Mouse (Mus musculus) heart, adult 2 months (tissue): Measurements from ENCODE around the gene Zfand6. TPM values are rescaled to one million over a fixed set of nuclear protein-coding genes. Genes with fewer than 3 reads are reported as not detected.

Experiments
- DNase-seq, 2 experiments: peaks; one replicate each; pipeline ENCODE4 v3.0.0; 2021
- H3K27ac ChIP-seq: fragments of 200-600 bp; 2 replicates; pipeline ENCODE4 v1.8.1; 2022
- H3K27me3 ChIP-seq: fragments of 200-500 bp; 2 replicates; pipeline ENCODE4 v1.6.1; 2012; ENCODE audit warnings: mild to moderate bottlenecking, low read length, inconsistent platforms, mixed read lengths; ENCODE audit not compliant: control insufficient read depth, insufficient read depth
- H3K36me3 ChIP-seq: fragments of 200-500 bp; 2 replicates; pipeline ENCODE4 v1.6.1; 2012; ENCODE audit warnings: low read length, inconsistent platforms; ENCODE audit not compliant: control insufficient read depth, insufficient read depth
- H3K4me1 ChIP-seq: fragments of 200-500 bp; 2 replicates; pipeline ENCODE4 v1.6.1; 2011; ENCODE audit warnings: low read length; ENCODE audit not compliant: control insufficient read depth, insufficient read depth
- H3K4me3 ChIP-seq: fragments of 200-600 bp; 2 replicates; pipeline ENCODE4 v1.8.1; 2022
- H3K79me2 ChIP-seq: fragments of 200-500 bp; replicated peaks from 2 replicates; pipeline ENCODE4 v1.6.1; 2012; ENCODE audit warnings: mild to moderate bottlenecking, inconsistent platforms, low read length, moderate library complexity, mixed read lengths; ENCODE audit not compliant: control insufficient read depth, insufficient read depth
- H3K9ac ChIP-seq: fragments of 200-500 bp; 2 replicates; pipeline ENCODE4 v1.6.1; 2012; ENCODE audit warnings: low read depth, mild to moderate bottlenecking, control low read depth, inconsistent platforms, low read length, mixed read lengths
- CTCF ChIP-seq: fragments of 200-600 bp; IDR thresholded peaks from 2 replicates; pipeline ENCODE4 v1.8.1; 2022; ENCODE audit warnings: antibody characterized with exemption, mild to moderate bottlenecking, moderate library complexity
- EP300 ChIP-seq: fragments of 200-500 bp; IDR thresholded peaks from 2 replicates; pipeline ENCODE4 v1.6.1; 2011; ENCODE audit warnings: low read depth, low read length, control low read depth; ENCODE audit not compliant: insufficient read depth
- POLR2A ChIP-seq: fragments of 200-500 bp; IDR thresholded peaks from 2 replicates; pipeline ENCODE4 v1.6.1; 2011; ENCODE audit warnings: mild to moderate bottlenecking, low read depth, low read length, control low read depth; ENCODE audit not compliant: insufficient read depth
- WGBS: fragments of 180-500 bp; shearing (Covaris S2); methylation state at CpG from one replicate; pipeline ENCODE4 v1.1.7; 2018; 5-methylcytosine and 5-hydroxymethylcytosine counted together
- intact Hi-C: fragments of 180-260 bp; cut with DNase I; formaldehyde crosslinking; loops from one replicate; pipeline ENCODE4 v1.15.1; 2025
- long read RNA-seq: library from polyadenylated mRNA; stranded (forward); transcript quantifications from one replicate; pipeline ENCODE4 v2.0.0, GENCODE M21; 2021
- polyA plus RNA-seq: library from polyadenylated mRNA; depleted of rRNA; stranded (reverse); fragments of >200 nt; gene quantifications from 2 replicates; pipeline ENCODE4 v1.2.3, GENCODE M21; 2012; rRNA removed
- total RNA-seq, 2 experiments: library from RNA; stranded (reverse); gene quantifications; 2 replicates each; pipeline ENCODE4 v1.2.3; 2021

Zfand6 gene
- total RNA-seq: 10 to 100 TPM; 82.9 to 93.8 TPM
- 72.9 and 227 TPM in 2 replicates for polyA plus RNA-seq
- long read RNA-seq, transcript Zfand6-202 (7 exons, 1,538 nt): minor isoform, 9 of 78 reads
- long read RNA-seq, transcript Zfand6-208 (7 exons, 2,955 nt): major isoform, 45 of 78 reads
- long read RNA-seq, partial matches to known transcripts: 0 of 78 reads
- long read RNA-seq, other reads (novel, unspliced or antisense): 22 of 78 reads

DNA sequence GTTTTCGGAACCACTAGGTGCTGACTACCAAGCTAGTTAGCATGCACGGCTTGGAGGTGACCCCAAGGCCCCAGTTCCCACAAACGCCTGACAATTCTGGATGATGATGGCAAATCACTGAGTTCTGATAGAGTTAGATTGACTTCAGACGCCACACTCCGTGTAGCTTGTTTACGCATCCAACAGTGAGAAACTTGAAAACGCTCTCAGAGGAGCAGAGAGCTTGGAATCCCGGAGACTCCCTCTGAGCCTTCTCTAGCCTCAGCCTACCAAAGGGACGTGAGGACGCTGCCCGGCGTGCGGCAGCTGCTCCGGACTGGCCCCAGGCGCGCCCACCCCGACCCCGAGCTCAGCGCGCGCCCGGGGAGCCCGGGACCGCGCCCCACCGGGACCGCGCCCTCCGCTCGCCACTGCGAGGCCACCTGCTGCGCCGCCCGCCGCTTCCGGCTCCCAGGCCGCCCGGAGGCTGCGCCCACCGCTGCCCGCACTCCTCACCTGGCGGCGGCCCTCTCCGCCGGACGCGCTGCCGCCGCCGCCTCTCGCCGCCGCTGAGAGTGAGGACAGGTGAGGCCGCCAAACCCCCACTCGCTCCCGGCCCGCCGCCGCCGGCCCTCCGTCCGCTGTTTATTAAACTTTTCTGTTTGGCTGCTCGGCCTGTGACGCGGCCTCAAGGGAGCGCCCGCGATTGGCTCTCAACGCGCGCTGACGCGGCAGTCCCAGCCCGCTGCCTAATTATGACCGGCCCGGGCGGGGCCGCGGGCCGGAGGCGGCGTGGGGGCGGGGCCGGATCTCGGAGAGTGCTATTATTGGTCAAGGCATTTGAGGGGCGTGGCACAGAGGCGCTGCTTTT lies at the start of gene Zfand6:
Gene Zfand6, minus strand, starts transcription at position 709 of the 850 bp plus-strand sequence.
- peak within 1 kb of the TSS; percentile 92 for H3K27ac ChIP-seq
- intact Hi-C loops: loop anchor here (2.0 kb wide), 1 partner anchor 17 kb away; no protein-coding TSS in a partner anchor
- no peaks in the 10 kb centered on the region; the same call in 1 of the 2 replicates for H3K79me2 ChIP-seq
- H3K9ac ChIP-seq: peak within 1 kb of the TSS; percentile 93
- peaks cover 4% of the 10 kb centered on the region for H3K36me3 ChIP-seq
- TF ChIP-seq POLR2A (peak; percentile 60; the same call in 1 of the 2 replicates), EP300 (no peak), CTCF (no peak)
- WGBS: under 1% methylated on average over 74 of the region's 87 CpGs
- H3K4me3 ChIP-seq: peak within 1 kb of the TSS; percentile 92
- H3K27me3 ChIP-seq: no peaks in the 10 kb centered on the region
- no peaks in the 10 kb centered on the region; the same call in none of the 2 replicates for H3K4me1 ChIP-seq
- DNase-seq: peak; percentile 98 to 99

DNA sequence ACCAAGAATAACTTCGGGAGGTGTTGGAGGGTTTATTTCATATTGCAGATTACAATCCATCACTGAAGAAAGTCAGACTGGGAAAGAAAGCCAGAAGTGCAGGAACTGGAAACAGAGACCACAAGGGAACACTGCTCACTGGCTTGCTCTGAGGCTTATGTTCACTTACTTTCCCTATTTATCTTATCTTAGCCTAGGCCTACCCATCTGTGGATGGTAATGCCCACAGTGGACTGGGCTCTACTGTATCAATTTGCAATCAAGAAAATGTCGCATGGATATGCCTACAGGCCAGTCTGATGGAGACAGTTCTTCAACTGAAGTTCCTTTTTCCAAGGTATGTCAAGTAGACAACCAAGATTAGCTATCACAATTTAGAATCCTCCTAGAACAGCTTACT lies 47.0 kb upstream of the Zfand6 start:
- 66% methylated on average over 2 of the region's 2 CpGs for WGBS
- TF ChIP-seq CTCF (no peak), EP300 (no peak), POLR2A (no peak)
- no peak overlapping the region for H3K4me3 ChIP-seq
- H3K4me1 ChIP-seq: no peaks in the 10 kb centered on the region
- H3K36me3 ChIP-seq: no peaks in the 10 kb centered on the region
- H3K9ac ChIP-seq: no peak overlapping the region
- intact Hi-C loops: no loop called here
- H3K27me3 ChIP-seq: no peaks in the 10 kb centered on the region
- DNase-seq: no peak
- no peaks in the 10 kb centered on the region for H3K79me2 ChIP-seq
- no peak overlapping the region for H3K27ac ChIP-seq

DNA sequence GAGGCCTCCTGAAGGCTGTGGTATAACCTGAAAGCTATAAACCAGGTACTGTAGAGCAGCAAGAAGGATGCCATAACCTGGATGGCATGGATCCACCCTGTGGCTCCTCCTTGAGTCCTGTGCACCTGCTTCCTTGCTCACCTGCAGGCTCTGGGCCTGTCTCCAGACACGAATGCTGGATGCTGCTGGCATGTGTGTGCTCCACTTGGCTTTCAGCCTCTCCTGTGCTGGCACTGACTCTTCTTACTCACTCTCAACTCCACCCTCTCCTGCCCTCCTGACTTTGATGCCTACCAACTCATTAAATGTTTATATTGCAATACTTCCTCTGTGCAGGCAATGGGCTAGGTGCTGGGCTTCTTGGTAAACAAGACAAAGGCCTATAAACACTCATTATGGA lies 43.3 kb upstream of the Zfand6 start:
- TF ChIP-seq EP300 (no peak), CTCF (no peak), POLR2A (no peak)
- H3K79me2 ChIP-seq: no peaks in the 10 kb centered on the region
- no peaks in the 10 kb centered on the region for H3K36me3 ChIP-seq
- H3K4me1 ChIP-seq: no peaks in the 10 kb centered on the region
- no peak overlapping the region for H3K4me3 ChIP-seq
- no peak overlapping the region for H3K27ac ChIP-seq
- DNase-seq: no peak
- H3K27me3 ChIP-seq: no peaks in the 10 kb centered on the region
- no peak overlapping the region for H3K9ac ChIP-seq
- intact Hi-C loops: no loop called here
- WGBS: 35% methylated on average over 1 of the region's 1 CpGs

DNA sequence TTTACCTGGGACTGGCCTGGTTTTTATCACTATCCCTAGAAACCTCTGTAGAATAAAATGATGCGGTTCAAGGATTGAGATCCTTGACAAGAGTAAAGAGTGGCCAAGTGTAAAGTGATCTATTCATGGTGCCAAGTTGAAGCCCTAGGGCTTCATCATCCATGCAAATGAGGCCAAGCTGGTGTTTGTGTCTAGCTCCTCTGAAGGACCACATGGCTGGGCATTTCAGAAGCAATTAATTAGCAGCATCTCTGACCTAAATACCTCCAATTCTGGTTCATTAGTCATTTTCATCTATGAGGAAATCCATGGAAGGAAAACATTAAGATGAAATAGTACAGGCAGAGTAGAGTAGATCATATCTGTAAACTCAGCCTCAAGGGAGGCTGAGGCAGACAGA lies 42.3 kb upstream of the Zfand6 start:
- no peak for DNase-seq

DNA sequence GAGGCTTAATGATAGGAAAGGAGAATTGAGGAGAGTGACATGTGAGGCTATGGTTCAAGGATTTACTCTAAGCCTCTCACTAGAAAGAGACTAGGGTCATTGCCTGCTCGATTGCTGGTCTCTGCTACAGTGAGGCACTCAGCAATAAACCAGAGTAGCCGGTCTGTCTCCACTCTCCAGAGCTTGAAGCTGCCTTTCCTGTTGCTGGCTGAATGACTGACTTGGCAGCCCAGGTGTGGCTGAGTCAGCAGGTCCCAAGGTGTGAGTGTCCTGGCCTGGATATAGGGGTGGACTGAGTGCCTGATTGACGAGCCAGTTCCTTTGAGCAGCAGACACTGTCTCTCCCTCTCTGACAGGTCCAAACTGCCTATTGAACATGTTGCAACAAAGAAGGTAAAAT lies 41.3 kb upstream of the Zfand6 start:
- no peak overlapping the region for H3K27ac ChIP-seq
- TF ChIP-seq EP300: no peak
- TF ChIP-seq POLR2A: no peak
- TF ChIP-seq CTCF: no peak
- no peak overlapping the region for H3K4me3 ChIP-seq
- intact Hi-C loops: no loop called here
- H3K79me2 ChIP-seq: no peaks in the 10 kb centered on the region
- 83% methylated on average over 3 of the region's 3 CpGs for WGBS
- H3K36me3 ChIP-seq: no peaks in the 10 kb centered on the region
- no peak for DNase-seq
- H3K4me1 ChIP-seq: no peaks in the 10 kb centered on the region
- no peaks in the 10 kb centered on the region for H3K27me3 ChIP-seq
- H3K9ac ChIP-seq: no peak overlapping the region

More for the DNA sequence above, 42.3 kb upstream of the Zfand6 start:
- Histone ChIP-seq H3K27ac (no peak overlapping the region), H3K36me3 (no peaks in the 10 kb centered on the region), H3K4me1 (no peaks in the 10 kb centered on the region), H3K27me3 (no peaks in the 10 kb centered on the region), H3K9ac (no peak overlapping the region), H3K79me2 (no peaks in the 10 kb centered on the region), H3K4me3 (no peak overlapping the region)
- intact Hi-C loops: no loop called here
- TF ChIP-seq CTCF (no peak), POLR2A (no peak), EP300 (no peak)
- 98% methylated on average over 1 of the region's 1 CpGs for WGBS
